Mouse (Mus musculus) thymus, postnatal 14 days (tissue): ENCODE measurements around the gene Gm6351.
"Not testable (repeated sequence)": the region's sequence is repeated elsewhere in the genome, so short reads cannot be mapped to it uniquely, and the experiment has no call there.

Experiments
- DNase-seq: peaks from one replicate; pipeline ENCODE4 v3.0.0; 2021

Gene Gm6351

DNA sequence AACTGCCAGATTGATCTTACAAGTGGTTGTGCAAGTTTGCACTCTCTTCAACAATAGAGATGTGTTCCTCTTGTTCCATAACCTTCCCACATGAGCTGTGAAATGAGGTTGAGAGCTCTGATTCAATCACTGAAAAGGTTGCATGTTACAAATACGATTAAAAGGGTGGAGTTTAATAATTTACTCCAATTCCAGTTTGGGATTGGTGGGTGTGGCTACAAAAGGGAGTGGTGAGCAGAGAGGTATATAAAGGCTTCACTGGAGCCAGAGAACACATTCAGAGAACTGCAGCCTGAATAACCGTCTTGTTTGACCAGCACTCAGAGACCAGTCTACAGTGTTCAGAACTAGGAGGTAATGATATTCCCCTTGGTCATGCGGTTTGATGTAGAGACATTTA lies at the start of gene Gm6351:
TSS of gene Gm6351 (plus strand) at position 301 of the 400 bp plus-strand sequence.
- not testable (repeated sequence) for DNase-seq

DNA sequence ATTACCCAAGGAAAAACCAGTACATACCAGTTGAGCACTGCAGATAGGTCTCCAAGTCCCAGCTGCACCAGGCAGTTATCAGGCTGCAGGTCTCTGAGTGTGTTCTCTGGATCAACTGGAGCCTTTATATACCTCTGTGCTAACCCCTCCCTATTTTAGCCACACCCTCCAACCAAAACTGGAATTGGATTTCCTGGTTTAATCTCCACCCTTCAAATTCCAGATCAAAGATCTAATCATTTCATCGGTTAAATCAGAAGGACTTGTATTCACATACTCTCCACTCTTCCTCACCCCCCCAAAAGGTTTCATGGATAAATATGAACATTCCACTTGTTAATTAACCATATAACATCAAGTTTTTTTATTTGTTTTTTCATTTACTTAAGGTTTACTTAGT lies 5.7 kb upstream of the Gm6351 start, which contains the start of gene BC061212:
TSS of gene BC061212 (minus strand) at position 101 of the 400 bp plus-strand sequence.
- DNase-seq, result not testable (repeated sequence)
